Mouse (Mus musculus): ENCODE data around the gene Mlf1.

DNA sequence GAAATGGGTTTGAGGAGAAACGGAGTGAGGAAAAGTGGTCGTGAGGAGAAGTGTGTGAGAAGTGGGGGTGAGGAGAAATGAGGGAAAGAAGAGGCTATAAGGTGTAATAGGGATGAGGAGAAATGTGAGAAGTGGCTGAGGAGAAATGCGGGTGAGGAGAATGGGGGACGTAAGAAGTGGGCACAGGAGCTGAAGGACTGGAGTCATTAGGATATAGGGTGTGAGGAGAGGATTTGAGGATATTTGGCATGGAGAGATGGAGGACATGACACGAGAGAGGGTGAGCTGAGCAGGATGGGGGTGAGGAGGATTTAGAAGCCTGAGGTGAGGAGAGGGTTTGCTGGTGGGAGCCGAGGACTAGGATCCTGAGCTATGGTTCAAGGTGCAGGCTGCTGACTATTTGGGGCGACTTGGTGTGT is 472 bp downstream of the Mlf1 start:
- TF ChIP-seq CTCF (IDR thresholded peaks at IDR 0.05; ENCODE audit: insufficient read depth, low read length) (no peak), POLR2A (IDR thresholded peaks at IDR 0.05; ENCODE audit: borderline replicate concordance, extremely low read depth, low read depth, low read length) (no peak)

All from lung, adult 2 months (tissue).